Mouse (Mus musculus) embryonic facial prominence, embryonic 15.5 days (tissue): ENCODE data around the gene Plekha1. TPM values are rescaled to one million over a fixed set of nuclear protein-coding genes. Genes with fewer than 3 reads are reported as not detected.

Experiments
- ATAC-seq: fragments of 200-750 bp; cut with Nextera tagmentation; 2 replicates; pipeline ENCODE4 v1.8.0; 2017; ENCODE audit warnings: low read depth, moderate TSS enrichment; ENCODE audit not compliant: insufficient number of reproducible peaks, low FRiP score, low TSS enrichment
- H3K27ac ChIP-seq: fragments of 300-500 bp; sonication (generic); replicated peaks from 2 replicates; pipeline ENCODE4 v1.5.1; 2015; ENCODE audit warnings: mild to moderate bottlenecking, inconsistent platforms
- H3K27me3 ChIP-seq: fragments of 300-500 bp; sonication (generic); 2 replicates; pipeline ENCODE4 v1.6.1; 2015; ENCODE audit warnings: inconsistent platforms
- H3K36me3 ChIP-seq: fragments of 300-500 bp; sonication (generic); 2 replicates; pipeline ENCODE4 v1.6.1; 2015; ENCODE audit warnings: mild to moderate bottlenecking, inconsistent platforms
- H3K4me1 ChIP-seq: fragments of 300-500 bp; sonication (generic); 2 replicates; pipeline ENCODE4 v1.6.1; 2015; ENCODE audit warnings: inconsistent platforms
- H3K4me2 ChIP-seq: fragments of 300-500 bp; sonication (generic); replicated peaks from 2 replicates; pipeline ENCODE4 v1.6.1; 2015; ENCODE audit warnings: mild to moderate bottlenecking, inconsistent platforms
- H3K4me3 ChIP-seq: fragments of 300-500 bp; sonication (generic); replicated peaks from 2 replicates; pipeline ENCODE4 v1.5.1; 2015; ENCODE audit warnings: mild to moderate bottlenecking, inconsistent platforms
- H3K9ac ChIP-seq: fragments of 300-500 bp; sonication (generic); 2 replicates; pipeline ENCODE4 v1.6.1; 2015; ENCODE audit warnings: inconsistent platforms
- H3K9me3 ChIP-seq: fragments of 300-500 bp; sonication (generic); replicated peaks from 2 replicates; pipeline ENCODE4 v1.6.1; 2016; ENCODE audit warnings: inconsistent platforms
- WGBS: fragments of 180-500 bp; shearing (Covaris S2); methylation state at CpG from one replicate; pipeline ENCODE4 v1.1.7; 2015; 5-methylcytosine and 5-hydroxymethylcytosine counted together
- polyA plus RNA-seq: library from polyadenylated mRNA; unstranded; fragments of >200 nt; fragmentation: Nextera tagmentation; extraction: Ambion mirVana; gene quantifications from 2 replicates; pipeline ENCODE4 v1.2.1, GENCODE M21; 2015

The Plekha1 gene
- polyA plus RNA-seq, 1 experiment from 2014 or later = 53.4 TPM

DNA sequence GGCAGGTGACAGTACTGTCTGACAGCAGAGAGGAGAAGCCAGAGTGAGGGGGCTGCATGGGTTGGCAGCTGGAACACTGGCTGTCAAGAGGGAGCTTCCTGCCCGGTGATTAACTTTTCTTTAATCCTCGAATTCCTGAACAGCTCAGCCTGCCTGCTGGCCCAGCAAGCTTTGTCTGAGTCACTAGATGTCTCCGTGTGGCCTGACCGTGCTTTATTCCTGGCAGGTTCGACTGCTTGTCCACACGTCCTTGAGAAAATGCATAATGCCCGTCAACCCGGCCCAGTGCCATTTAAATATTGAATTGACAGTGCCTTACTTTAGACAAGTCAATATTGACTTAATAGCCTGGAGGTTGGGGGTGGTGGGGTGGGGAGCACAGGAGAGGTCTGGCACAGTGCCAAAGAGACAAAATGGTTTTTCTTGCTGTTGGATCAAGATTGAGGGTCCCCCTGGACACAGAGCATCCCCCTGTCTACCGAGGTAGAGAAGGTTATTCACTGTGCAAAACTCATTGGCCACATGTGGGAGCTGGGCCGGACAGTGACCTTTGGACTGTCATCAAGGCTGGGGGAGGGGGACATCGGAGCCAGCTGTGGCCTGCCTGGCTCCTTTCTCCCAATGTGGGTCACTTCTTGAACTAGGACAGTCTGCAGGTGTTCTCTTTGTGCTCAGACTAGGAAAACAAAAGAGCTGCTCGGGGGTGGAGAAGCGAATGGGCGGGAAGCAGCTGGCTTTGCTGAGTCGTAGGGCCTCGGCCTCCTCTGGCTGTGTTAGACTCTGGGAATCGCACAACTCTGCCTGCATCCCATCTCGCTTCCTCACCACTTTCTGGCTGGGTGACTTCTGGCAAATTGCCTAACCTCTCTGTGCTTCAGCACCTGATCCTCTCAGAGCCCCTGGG is 30.3 kb upstream of the Plekha1 start:
- H3K4me2 ChIP-seq = no peak overlapping the region
- no peak for ATAC-seq
- 19% methylated on average over 18 of the region's 18 CpGs for WGBS
- no peak overlapping the region for H3K27ac ChIP-seq
- no peaks in the 10 kb centered on the region for H3K36me3 ChIP-seq
- no peak overlapping the region for H3K4me3 ChIP-seq
- H3K27me3 ChIP-seq = peaks cover 7% of the 10 kb centered on the region; the same call in 1 of the 2 replicates
- peaks cover 18% of the 10 kb centered on the region for H3K4me1 ChIP-seq
- no peaks in the 10 kb centered on the region for H3K9me3 ChIP-seq
- H3K9ac ChIP-seq = no peak overlapping the region

DNA sequence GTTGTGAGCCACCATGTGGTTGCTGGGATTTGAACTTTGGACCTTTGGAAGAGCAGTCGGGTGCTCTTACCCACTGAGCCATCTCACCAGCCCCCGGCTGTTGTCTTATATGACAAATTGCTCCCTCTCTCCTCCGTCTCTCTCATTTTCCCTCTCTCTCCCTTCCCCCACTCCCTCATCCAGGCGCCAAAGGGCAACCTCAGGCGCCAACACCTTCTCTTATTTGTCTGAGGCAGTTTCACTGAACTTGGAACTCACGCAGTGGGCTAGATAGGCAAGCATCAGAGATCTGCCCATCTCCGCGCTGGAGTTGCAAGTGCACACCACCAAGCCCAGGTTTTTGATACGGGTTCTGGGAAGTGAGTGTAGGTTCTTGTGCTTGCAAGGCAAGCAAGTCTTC is 29.5 kb upstream of the Plekha1 start:
- Histone ChIP-seq H3K4me1 (peaks cover 18% of the 10 kb centered on the region), H3K4me2 (no peak overlapping the region), H3K27me3 (peaks cover 7% of the 10 kb centered on the region; the same call in 1 of the 2 replicates), H3K4me3 (no peak overlapping the region), H3K9ac (no peak overlapping the region), H3K36me3 (no peaks in the 10 kb centered on the region), H3K9me3 (no peaks in the 10 kb centered on the region), H3K27ac (no peak overlapping the region)
- 87% methylated on average over 9 of the region's 9 CpGs for WGBS
- no peak for ATAC-seq

DNA sequence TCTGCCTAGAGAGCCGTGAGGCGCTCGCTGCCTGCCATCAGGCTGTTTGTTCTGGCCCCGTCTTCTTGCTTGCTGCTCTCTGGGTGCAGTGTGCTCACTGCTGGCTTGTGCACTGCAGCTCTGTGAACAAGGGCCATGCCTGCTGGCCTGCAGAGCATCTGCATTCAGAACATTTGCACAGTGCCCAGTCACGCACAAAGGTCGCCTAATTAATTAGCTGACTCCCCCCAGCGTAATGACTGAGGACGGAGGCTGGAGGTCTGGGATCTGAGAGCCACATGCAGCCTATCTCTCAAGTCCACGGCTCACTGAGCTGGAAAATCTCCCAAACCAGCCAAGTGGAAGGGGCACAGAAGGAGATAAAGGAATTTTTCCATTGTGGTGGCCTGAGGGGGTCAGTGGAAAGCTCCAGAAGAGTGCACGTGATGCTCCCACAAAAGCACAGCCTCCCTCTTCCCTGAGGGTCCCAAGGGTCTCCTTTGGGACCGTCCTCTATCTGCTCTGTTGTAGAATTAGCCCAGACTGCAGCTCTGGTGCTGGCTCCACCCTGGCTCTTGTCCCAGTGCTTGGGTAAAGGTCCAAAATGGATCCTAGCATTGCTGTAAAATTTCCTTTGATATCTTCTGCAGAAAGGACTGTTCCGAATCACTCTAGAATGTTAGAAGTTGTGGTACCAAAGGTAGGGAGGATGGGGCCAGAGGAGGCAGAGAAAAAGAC is 27.5 kb upstream of the Plekha1 start:
- H3K27ac ChIP-seq = no peak overlapping the region
- no peak overlapping the region for H3K4me3 ChIP-seq
- WGBS = 40% methylated on average over 12 of the region's 12 CpGs
- H3K4me1 ChIP-seq = peaks cover 18% of the 10 kb centered on the region
- no peaks in the 10 kb centered on the region for H3K36me3 ChIP-seq
- no peaks in the 10 kb centered on the region for H3K9me3 ChIP-seq
- no peak overlapping the region for H3K9ac ChIP-seq
- H3K4me2 ChIP-seq = no peak overlapping the region
- H3K27me3 ChIP-seq = peaks cover 7% of the 10 kb centered on the region; the same call in 1 of the 2 replicates
- no peak for ATAC-seq

DNA sequence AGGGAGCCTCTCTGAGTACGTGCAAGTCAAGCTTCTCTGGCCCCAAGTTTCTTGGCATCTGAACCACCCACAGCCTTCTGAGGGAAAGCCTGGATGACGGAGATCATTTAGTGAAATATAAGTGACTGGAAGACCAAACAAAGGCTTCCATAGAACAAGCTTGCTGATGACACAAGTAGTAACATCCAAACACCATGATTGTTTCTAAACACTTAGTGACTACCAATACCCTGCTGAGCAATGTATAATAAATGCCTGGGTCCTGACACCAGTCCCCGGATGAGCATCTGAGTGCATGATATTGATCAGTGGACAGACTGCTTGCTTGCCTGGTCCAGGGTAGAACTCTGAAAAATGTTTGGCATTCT is 26.9 kb upstream of the Plekha1 start:
- 72% methylated on average over 3 of the region's 3 CpGs for WGBS
- H3K4me2 ChIP-seq = no peak overlapping the region
- H3K4me3 ChIP-seq = no peak overlapping the region
- no peak overlapping the region for H3K9ac ChIP-seq
- H3K4me1 ChIP-seq = peaks cover 18% of the 10 kb centered on the region
- H3K36me3 ChIP-seq = no peaks in the 10 kb centered on the region
- peaks cover 7% of the 10 kb centered on the region; the same call in 1 of the 2 replicates for H3K27me3 ChIP-seq
- ATAC-seq = no peak
- no peak overlapping the region for H3K27ac ChIP-seq
- H3K9me3 ChIP-seq = no peaks in the 10 kb centered on the region

DNA sequence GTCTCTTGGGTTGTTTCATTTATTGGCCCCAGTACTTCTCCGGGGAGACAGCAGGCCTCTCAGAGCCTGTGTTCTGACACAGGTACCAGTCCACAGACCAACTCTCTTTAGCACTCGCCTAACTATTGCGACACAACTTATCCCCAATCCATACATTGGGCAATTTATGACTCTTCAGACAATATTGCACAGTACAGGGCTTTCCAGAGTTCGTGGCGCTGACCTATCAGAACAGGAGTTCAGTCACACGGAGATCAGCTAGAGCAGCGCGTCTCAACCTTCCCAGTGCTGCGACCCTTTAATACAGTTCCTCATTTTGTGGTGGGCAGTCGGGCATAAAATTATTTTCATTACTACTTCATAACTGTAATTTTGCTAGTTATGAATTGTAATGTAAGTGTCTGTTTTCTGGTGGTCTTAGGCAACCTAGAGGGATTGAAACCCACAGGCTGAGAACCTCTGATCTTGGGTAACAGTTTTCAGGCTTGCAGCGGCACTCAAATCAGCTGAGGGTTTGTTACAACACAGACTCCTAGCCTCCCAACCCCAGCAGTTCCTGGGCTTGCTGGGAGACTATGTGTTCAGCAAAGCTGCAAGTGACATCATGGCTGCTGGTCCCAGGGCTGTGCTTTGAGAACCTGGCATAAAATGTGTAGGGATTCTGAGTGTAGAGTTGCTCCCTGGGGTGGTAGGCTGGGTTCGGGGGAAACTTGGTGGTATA is 26.0 kb upstream of the Plekha1 start:
- H3K36me3 ChIP-seq = no peaks in the 10 kb centered on the region
- 90% methylated on average over 12 of the region's 12 CpGs for WGBS
- no peak overlapping the region for H3K9ac ChIP-seq
- H3K27ac ChIP-seq = no peak overlapping the region
- no peak for ATAC-seq
- H3K4me2 ChIP-seq = no peak overlapping the region
- peaks cover 18% of the 10 kb centered on the region for H3K4me1 ChIP-seq
- no peaks in the 10 kb centered on the region for H3K9me3 ChIP-seq
- 0 out of 2 replicates have a peak, but pooled peaks cover 4% of the 10 kb centered on the region for H3K27me3 ChIP-seq
- H3K4me3 ChIP-seq = no peak overlapping the region

DNA sequence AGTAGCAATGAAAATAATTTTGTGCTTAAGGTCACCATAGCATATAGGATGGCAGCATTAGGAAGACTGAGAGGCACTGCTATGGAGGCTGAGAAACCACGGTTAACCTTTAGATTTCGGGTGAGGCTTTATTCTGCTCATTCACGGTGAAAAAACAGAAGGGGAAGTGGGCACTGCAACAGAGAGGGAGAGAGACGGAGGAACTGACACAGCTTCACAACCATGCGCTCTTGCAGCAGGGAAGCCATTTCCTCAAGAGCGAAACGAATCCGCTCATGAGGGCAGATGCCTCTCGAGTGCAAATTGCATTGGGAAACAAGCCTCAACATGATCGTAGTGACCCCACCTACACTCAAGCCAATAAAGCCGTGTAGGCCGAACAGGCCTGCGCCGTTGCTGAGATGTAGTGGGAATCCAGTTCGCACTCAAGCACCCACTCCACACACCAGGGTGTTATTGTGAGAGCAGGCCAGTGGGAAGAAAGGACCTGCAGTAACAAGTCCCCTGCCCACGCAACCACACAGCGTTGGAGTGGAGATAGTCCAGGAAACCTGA is 18.3 kb upstream of the Plekha1 start:
- 77% methylated on average over 17 of the region's 17 CpGs for WGBS
- no peak overlapping the region for H3K9ac ChIP-seq
- H3K4me1 ChIP-seq = no peaks in the 10 kb centered on the region
- no peak overlapping the region for H3K4me3 ChIP-seq
- no peaks in the 10 kb centered on the region for H3K36me3 ChIP-seq
- H3K4me2 ChIP-seq = no peak overlapping the region
- no peak overlapping the region for H3K27ac ChIP-seq
- no peaks in the 10 kb centered on the region for H3K9me3 ChIP-seq
- no peaks in the 10 kb centered on the region for H3K27me3 ChIP-seq
- no peak for ATAC-seq

DNA sequence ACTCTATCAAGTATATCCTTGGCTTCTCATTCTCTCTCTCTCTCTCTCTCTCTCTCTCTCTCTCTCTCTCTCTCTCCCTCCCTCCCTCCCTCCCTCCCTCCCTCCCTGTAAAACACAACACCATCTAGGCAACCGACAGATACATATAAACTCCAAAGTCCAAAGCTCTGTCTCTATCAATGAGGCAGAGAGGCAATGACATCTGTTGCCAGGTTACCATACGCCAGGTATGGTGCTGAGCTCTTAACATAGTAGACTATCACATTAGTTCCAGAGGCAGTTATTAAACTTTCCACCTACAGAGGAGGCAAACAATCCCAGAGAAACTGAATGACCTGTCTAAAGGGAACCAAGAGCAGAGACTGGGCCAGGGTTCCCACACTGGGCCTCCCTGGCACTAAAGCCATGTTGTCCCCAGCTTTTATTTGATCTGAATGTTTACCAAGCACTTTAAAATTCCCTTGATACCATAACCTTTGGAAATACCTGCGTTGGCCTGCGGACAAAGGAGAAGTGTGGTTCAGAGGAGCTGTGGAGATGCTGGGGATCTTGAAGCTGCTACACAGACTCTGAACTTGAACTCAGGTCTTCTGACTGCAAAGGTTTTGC is 10.8 kb upstream of the Plekha1 start:
- no peaks in the 10 kb centered on the region for H3K36me3 ChIP-seq
- H3K4me1 ChIP-seq = no peaks in the 10 kb centered on the region
- no peaks in the 10 kb centered on the region for H3K27me3 ChIP-seq
- 72% methylated on average over 4 of the region's 4 CpGs for WGBS
- no peak overlapping the region for H3K9ac ChIP-seq
- H3K9me3 ChIP-seq = no peaks in the 10 kb centered on the region
- no peak overlapping the region for H3K4me3 ChIP-seq
- no peak for ATAC-seq
- no peak overlapping the region for H3K4me2 ChIP-seq
- H3K27ac ChIP-seq = no peak overlapping the region

DNA sequence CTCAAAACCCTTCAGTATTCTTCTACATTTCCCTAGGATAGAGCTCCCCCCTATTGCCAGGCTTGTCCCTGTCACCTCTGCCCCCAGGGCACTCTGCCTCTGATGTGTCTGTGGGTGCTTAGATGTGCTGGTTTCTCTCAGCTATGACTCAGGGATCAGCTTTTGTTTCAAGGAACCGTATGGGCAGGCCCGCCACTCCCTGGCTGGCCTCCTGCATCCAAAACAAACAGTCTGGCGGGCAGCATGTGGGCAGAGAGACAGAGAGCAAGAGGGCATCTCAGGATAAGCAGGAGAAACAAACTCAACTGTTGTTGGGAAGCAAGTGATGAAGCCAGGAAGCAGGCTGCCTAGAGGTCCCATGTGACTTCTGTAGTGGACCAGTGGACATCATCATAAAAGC is 9.9 kb upstream of the Plekha1 start:
- Histone ChIP-seq H3K27me3 (0 out of 2 replicates have a peak, but pooled peaks cover 3% of the 10 kb centered on the region), H3K9me3 (no peaks in the 10 kb centered on the region), H3K4me2 (no peak overlapping the region), H3K4me3 (no peak overlapping the region), H3K4me1 (peaks cover 6% of the 10 kb centered on the region), H3K9ac (no peak overlapping the region), H3K27ac (no peak overlapping the region), H3K36me3 (no peaks in the 10 kb centered on the region)
- WGBS = 23% methylated on average over 3 of the region's 3 CpGs
- ATAC-seq = no peak

DNA sequence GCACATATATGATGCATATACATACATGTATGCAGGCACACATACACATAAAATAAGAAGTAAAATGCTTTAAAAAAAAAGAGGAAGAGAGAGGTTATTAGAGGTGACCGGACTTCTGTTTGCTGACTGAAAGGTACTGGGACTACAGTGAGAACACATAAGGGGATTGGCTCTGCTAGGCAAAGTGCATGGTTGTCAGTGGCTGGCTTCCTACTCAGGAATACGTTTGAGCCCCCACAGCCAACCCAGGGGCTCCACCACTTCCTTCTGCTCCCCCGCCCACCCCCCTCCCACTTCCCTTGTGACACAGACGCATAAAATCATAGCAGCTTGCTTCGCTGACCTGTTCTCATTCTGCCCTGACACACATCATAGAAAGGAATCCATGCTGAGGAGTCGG is 7.6 kb upstream of the Plekha1 start:
- H3K27ac ChIP-seq = no peak overlapping the region
- no peak overlapping the region for H3K4me2 ChIP-seq
- H3K4me1 ChIP-seq = peaks cover 20% of the 10 kb centered on the region
- H3K36me3 ChIP-seq = no peaks in the 10 kb centered on the region
- 0 out of 2 replicates have a peak, but pooled peaks cover 3% of the 10 kb centered on the region for H3K27me3 ChIP-seq
- H3K9ac ChIP-seq = no peak overlapping the region
- no peak overlapping the region for H3K4me3 ChIP-seq
- ATAC-seq = no peak
- WGBS = 66% methylated on average over 6 of the region's 6 CpGs
- no peaks in the 10 kb centered on the region for H3K9me3 ChIP-seq

DNA sequence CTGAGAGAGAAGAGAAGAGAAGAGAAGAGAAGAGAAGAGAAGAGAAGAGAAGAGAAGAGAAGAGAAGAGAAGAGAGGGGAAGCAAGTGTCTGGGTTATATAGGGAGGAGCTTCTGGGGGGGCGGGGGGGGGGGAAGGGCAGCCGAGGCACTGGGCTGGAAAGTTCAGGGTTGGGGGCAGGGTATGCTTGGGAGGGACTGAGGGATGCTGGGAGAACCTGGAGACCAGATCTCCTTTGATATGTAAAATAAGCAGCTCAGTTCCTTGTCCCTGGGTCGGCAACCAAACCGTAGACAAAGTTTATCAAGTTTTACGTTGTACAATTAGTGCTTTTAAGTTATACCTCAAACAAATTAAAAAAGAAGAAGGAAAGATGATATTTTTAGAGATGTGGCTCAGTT is 5.6 kb upstream of the Plekha1 start:
- H3K36me3 ChIP-seq = no peaks in the 10 kb centered on the region
- no peaks in the 10 kb centered on the region for H3K9me3 ChIP-seq
- H3K4me2 ChIP-seq = no peak overlapping the region
- no peak overlapping the region for H3K9ac ChIP-seq
- 34% methylated on average over 5 of the region's 5 CpGs for WGBS
- no peak for ATAC-seq
- H3K27me3 ChIP-seq = 0 out of 2 replicates have a peak, but pooled peaks cover 3% of the 10 kb centered on the region
- peaks cover 22% of the 10 kb centered on the region for H3K4me1 ChIP-seq
- no peak overlapping the region for H3K4me3 ChIP-seq
- no peak overlapping the region for H3K27ac ChIP-seq
